Mouse (Mus musculus): ENCODE results near the gene Slc9a9.
A peak's percentile ranks its signal among the peaks of the same experiment; 100 is the strongest.

Gene Slc9a9

GRCm38 (mm10) chr9:95086109-95086821, 416.6 kb downstream of the Slc9a9 start:
- DNase-seq = no peak

- no peak for DNase-seq
These were observed 418.5 kb downstream of the Slc9a9 start for GRCm38 (mm10) chr9:95088221-95088620.

GRCm38 (mm10) chr9:95089050-95089449, 419.3 kb downstream of the Slc9a9 start:
- no peak for DNase-seq

GRCm38 (mm10) chr9:95096486-95096885, 426.8 kb downstream of the Slc9a9 start:
- no peak for DNase-seq

- DNase-seq = no peak
These were observed 436.1 kb downstream of the Slc9a9 start for GRCm38 (mm10) chr9:95105768-95106167.

GRCm38 (mm10) chr9:95109799-95110198, 440.1 kb downstream of the Slc9a9 start:
- DNase-seq = no peak

GRCm38 (mm10) chr9:95110768-95111167, 441.1 kb downstream of the Slc9a9 start:
- DNase-seq = no peak

- no peak for DNase-seq
These were observed 442.0 kb downstream of the Slc9a9 start for GRCm38 (mm10) chr9:95111732-95112131.

- DNase-seq = no peak
These were observed 443.7 kb downstream of the Slc9a9 start for GRCm38 (mm10) chr9:95113157-95114135.

- DNase-seq = no peak
These were observed 450.4 kb downstream of the Slc9a9 start for GRCm38 (mm10) chr9:95120062-95120461.

- DNase-seq = peak; percentile 40 to 53
These were observed 451.6 kb downstream of the Slc9a9 start for GRCm38 (mm10) chr9:95121151-95121835.

GRCm38 (mm10) chr9:95125683-95126082, 456.0 kb downstream of the Slc9a9 start:
- DNase-seq = no peak

GRCm38 (mm10) chr9:95127774-95128173, 458.1 kb downstream of the Slc9a9 start:
- DNase-seq = no peak

- no peak for DNase-seq
These were observed 479.6 kb downstream of the Slc9a9 start for GRCm38 (mm10) chr9:95149206-95149729.

GRCm38 (mm10) chr9:95150096-95150495, 480.4 kb downstream of the Slc9a9 start:
- DNase-seq = no peak

- no peak for DNase-seq
These were observed 480.9 kb downstream of the Slc9a9 start for GRCm38 (mm10) chr9:95150597-95150996.

- no peak for DNase-seq
These were observed 481.3 kb downstream of the Slc9a9 start for GRCm38 (mm10) chr9:95150998-95151397.

- no peak for DNase-seq
These were observed 482.0 kb downstream of the Slc9a9 start for GRCm38 (mm10) chr9:95151746-95152145.

- DNase-seq = no peak
These were observed 484.3 kb downstream of the Slc9a9 start for GRCm38 (mm10) chr9:95153966-95154365.

GRCm38 (mm10) chr9:95157948-95158347, 488.2 kb downstream of the Slc9a9 start:
- DNase-seq = no peak

GRCm38 (mm10) chr9:95158916-95159315, 489.2 kb downstream of the Slc9a9 start:
- no peak for DNase-seq

- no peak for DNase-seq
These were observed 491.0 kb downstream of the Slc9a9 start for GRCm38 (mm10) chr9:95160575-95161300.
